Mouse (Mus musculus): ENCODE measurements around the gene Fam81a. TPM values are rescaled to one million over a fixed set of nuclear protein-coding genes. Genes with fewer than 3 reads are reported as not detected.

Gene Fam81a
- polyA plus RNA-seq, 1 experiment: 0.32 TPM

DNA sequence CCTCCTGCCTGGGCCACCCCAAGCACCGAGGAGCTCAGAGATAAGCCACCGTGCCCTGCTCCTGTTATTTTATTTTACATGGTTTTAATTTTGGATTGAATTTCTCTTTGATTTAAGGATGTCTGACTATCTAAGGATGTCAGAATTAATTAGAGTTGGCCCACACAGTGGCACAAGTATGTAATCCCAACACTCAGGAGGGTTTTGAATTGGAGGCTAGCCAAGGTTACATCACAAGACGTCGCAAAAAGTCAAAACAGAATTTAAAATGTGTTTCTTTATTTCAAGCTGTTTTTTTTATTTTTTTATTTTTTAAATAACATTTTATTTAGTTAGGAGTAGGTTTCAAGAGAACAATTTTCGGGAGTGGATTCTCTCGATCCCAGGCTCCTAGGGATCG is 31.5 kb downstream of the Fam81a start:
- H3K27ac ChIP-seq (ENCODE audit: control insufficient read depth, insufficient read depth, low read depth, low read length): no peak overlapping the region
- H3K27me3 ChIP-seq (ENCODE audit: control insufficient read depth, insufficient read depth, low read length): no peaks in the 10 kb centered on the region
- no peak overlapping the region for H3K4me3 ChIP-seq (ENCODE audit: control insufficient read depth, low read depth, low read length)
- peaks cover 4% of the 10 kb centered on the region; the same call in 1 of the 2 replicates for H3K4me1 ChIP-seq (ENCODE audit: control insufficient read depth, insufficient read depth, low read length)
- TF ChIP-seq POLR2A (IDR thresholded peaks at IDR 0.05; ENCODE audit: control insufficient read depth, low read depth, low read length): no peak
- TF ChIP-seq CTCF (IDR thresholded peaks at IDR 0.05; ENCODE audit: control insufficient read depth, insufficient read depth, insufficient replicate concordance, low read depth, low read length): no peak
- H3K36me3 ChIP-seq (ENCODE audit: control insufficient read depth, insufficient read depth, low read length): no peaks in the 10 kb centered on the region

DNA sequence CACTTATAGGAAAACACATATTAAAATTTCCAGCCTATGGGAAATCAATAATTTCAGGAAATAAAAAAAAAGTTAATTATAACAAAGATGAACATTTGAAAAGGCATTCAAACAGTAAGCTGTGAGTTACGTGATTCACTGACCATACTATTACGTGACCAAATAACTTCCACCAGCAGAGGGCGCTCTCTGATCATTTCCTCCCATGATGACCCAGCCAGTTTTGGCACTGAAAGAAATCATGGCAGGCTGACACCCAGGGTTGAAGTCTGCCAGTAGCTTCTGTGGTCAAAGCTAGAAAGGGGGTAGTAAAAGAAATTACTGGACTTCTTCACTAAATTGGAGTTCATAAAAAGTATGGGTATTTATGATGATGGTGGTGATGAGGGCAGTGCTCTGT is 33.1 kb downstream of the Fam81a start:
- H3K36me3 ChIP-seq (ENCODE audit: control insufficient read depth, insufficient read depth, low read length): no peaks in the 10 kb centered on the region
- H3K27me3 ChIP-seq (ENCODE audit: control insufficient read depth, insufficient read depth, low read length): no peaks in the 10 kb centered on the region
- H3K27ac ChIP-seq (ENCODE audit: control insufficient read depth, insufficient read depth, low read depth, low read length): no peak overlapping the region
- peaks cover 4% of the 10 kb centered on the region; the same call in 1 of the 2 replicates for H3K4me1 ChIP-seq (ENCODE audit: control insufficient read depth, insufficient read depth, low read length)
- no peak overlapping the region for H3K4me3 ChIP-seq (ENCODE audit: control insufficient read depth, low read depth, low read length)
- TF ChIP-seq POLR2A (IDR thresholded peaks at IDR 0.05; ENCODE audit: control insufficient read depth, low read depth, low read length): no peak
- TF ChIP-seq CTCF (IDR thresholded peaks at IDR 0.05; ENCODE audit: control insufficient read depth, insufficient read depth, insufficient replicate concordance, low read depth, low read length): peak; percentile 52; the same call in 1 of the 2 replicates

DNA sequence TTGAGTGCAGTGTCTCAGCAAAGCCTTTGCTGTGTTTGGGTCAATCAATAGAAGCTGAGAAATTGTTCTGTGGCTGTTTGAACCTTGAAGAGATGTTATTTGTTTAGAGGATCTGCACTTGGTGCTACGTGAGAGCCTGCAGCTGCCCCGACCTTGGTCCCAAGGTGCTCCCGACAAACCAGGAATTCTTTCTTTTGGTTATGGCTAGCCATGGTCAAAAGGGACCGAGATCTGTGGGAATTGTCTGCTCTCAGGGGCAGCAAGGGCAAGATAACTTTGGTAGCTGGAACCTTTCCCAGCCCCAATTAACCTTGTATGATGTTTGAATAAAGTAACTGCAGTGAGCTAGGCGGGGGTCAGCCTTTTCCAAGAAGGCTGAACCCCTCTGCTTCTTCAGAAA is 34.2 kb downstream of the Fam81a start:
- Histone ChIP-seq H3K4me1 (ENCODE audit: control insufficient read depth, insufficient read depth, low read length) (peaks cover 4% of the 10 kb centered on the region; the same call in 1 of the 2 replicates), H3K36me3 (ENCODE audit: control insufficient read depth, insufficient read depth, low read length) (no peaks in the 10 kb centered on the region), H3K27ac (ENCODE audit: control insufficient read depth, insufficient read depth, low read depth, low read length) (no peak overlapping the region), H3K27me3 (ENCODE audit: control insufficient read depth, insufficient read depth, low read length) (no peaks in the 10 kb centered on the region), H3K4me3 (ENCODE audit: control insufficient read depth, low read depth, low read length) (no peak overlapping the region)
- TF ChIP-seq CTCF (IDR thresholded peaks at IDR 0.05; ENCODE audit: control insufficient read depth, insufficient read depth, insufficient replicate concordance, low read depth, low read length) (no peak), POLR2A (IDR thresholded peaks at IDR 0.05; ENCODE audit: control insufficient read depth, low read depth, low read length) (no peak)

DNA sequence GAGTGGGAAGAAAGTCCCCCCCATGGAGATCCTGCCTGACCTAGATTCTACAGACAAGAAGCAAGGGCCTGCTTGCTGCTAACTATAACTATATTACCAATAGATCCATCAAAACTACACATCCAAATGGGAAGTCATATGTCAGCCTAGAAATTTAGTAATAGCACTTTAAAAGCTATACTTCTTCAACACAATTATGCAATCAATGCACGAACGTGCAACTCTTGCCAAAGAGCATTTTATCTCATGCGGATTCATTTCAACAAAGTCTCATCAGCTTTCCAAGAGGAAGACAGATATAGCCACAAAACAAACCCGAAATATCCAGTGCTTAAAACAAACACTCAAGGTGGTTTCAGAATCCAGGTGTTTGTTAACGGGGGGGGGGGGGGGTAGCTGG is 36.8 kb downstream of the Fam81a start:
- H3K27ac ChIP-seq (ENCODE audit: control insufficient read depth, insufficient read depth, low read depth, low read length): no peak overlapping the region
- no peaks in the 10 kb centered on the region for H3K4me1 ChIP-seq (ENCODE audit: control insufficient read depth, insufficient read depth, low read length)
- no peaks in the 10 kb centered on the region for H3K27me3 ChIP-seq (ENCODE audit: control insufficient read depth, insufficient read depth, low read length)
- no peak for TF ChIP-seq CTCF (IDR thresholded peaks at IDR 0.05; ENCODE audit: control insufficient read depth, insufficient read depth, insufficient replicate concordance, low read depth, low read length)
- TF ChIP-seq POLR2A (IDR thresholded peaks at IDR 0.05; ENCODE audit: control insufficient read depth, low read depth, low read length): no peak
- no peak overlapping the region for H3K4me3 ChIP-seq (ENCODE audit: control insufficient read depth, low read depth, low read length)
- H3K36me3 ChIP-seq (ENCODE audit: control insufficient read depth, insufficient read depth, low read length): no peaks in the 10 kb centered on the region

DNA sequence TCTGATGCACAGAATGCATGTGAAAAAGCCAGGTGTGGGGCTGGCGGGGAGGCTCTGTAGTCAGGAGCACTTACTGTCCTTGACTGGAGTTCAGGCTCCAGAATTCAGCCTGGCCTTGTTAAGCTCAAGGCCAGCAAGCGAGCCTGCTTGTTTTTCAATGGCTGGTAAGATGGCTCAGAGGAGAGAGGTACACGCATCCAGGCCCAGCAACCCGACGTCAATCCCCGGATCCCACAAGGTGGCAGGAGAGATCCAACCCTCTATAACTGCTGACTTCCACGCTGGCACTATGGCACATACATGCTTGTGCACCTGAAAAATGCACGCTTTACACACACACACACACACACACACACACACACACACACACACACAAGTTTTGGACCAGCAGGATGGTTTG is 39.3 kb downstream of the Fam81a start:
- TF ChIP-seq CTCF (IDR thresholded peaks at IDR 0.05; ENCODE audit: control insufficient read depth, insufficient read depth, insufficient replicate concordance, low read depth, low read length): 0 out of 2 replicates have a peak, but pooled peaks have one; percentile 13
- no peak for TF ChIP-seq POLR2A (IDR thresholded peaks at IDR 0.05; ENCODE audit: control insufficient read depth, low read depth, low read length)
- no peak overlapping the region for H3K4me3 ChIP-seq (ENCODE audit: control insufficient read depth, low read depth, low read length)
- no peak overlapping the region for H3K27ac ChIP-seq (ENCODE audit: control insufficient read depth, insufficient read depth, low read depth, low read length)
- H3K27me3 ChIP-seq (ENCODE audit: control insufficient read depth, insufficient read depth, low read length): no peaks in the 10 kb centered on the region
- H3K36me3 ChIP-seq (ENCODE audit: control insufficient read depth, insufficient read depth, low read length): no peaks in the 10 kb centered on the region
- no peaks in the 10 kb centered on the region for H3K4me1 ChIP-seq (ENCODE audit: control insufficient read depth, insufficient read depth, low read length)

DNA sequence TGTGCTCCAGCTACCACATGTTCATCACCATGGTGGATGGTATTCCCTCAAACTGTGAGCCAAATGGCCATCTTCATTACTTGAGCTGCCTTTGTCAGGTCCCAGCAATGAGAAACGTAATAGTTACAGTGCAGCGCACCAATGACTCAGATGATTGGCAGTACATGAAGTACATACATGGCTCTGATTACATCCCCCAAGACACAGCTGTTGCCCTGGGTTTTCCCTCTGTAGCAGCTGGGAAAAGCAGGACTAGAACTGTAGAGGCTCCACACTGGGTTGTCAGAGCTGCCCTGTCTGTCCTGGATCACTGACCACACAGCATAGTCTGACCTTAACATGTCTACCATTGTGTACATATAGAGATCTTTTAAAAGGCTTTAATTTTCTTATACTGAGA is 44.8 kb downstream of the Fam81a start:
- no peak overlapping the region for H3K4me3 ChIP-seq (ENCODE audit: control insufficient read depth, low read depth, low read length)
- no peaks in the 10 kb centered on the region for H3K36me3 ChIP-seq (ENCODE audit: control insufficient read depth, insufficient read depth, low read length)
- TF ChIP-seq CTCF (IDR thresholded peaks at IDR 0.05; ENCODE audit: control insufficient read depth, insufficient read depth, insufficient replicate concordance, low read depth, low read length) (no peak), POLR2A (IDR thresholded peaks at IDR 0.05; ENCODE audit: control insufficient read depth, low read depth, low read length) (no peak)
- H3K4me1 ChIP-seq (ENCODE audit: control insufficient read depth, insufficient read depth, low read length): no peaks in the 10 kb centered on the region
- H3K27ac ChIP-seq (ENCODE audit: control insufficient read depth, insufficient read depth, low read depth, low read length): no peak overlapping the region
- H3K27me3 ChIP-seq (ENCODE audit: control insufficient read depth, insufficient read depth, low read length): no peaks in the 10 kb centered on the region

DNA sequence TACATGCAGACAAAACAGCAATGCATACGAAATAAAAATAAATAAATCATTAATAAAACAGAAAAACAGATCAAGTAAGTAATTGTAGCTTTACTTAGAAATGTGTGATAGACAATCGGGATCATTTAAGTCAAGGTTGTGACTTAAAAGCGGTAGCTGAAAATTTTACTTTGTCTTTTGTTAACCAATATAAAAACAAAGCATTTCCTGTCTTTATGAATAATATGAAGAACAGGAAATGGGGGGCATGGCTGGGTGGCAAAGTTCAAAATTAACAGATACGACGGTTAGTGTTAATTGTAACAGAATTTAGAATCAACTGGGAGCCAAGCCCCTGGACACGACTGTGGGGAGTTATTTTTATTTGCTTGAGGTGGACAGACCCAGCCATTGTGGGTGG is 47.3 kb downstream of the Fam81a start:
- H3K4me1 ChIP-seq (ENCODE audit: control insufficient read depth, insufficient read depth, low read length): no peaks in the 10 kb centered on the region
- no peaks in the 10 kb centered on the region for H3K36me3 ChIP-seq (ENCODE audit: control insufficient read depth, insufficient read depth, low read length)
- H3K27ac ChIP-seq (ENCODE audit: control insufficient read depth, insufficient read depth, low read depth, low read length): no peak overlapping the region
- TF ChIP-seq CTCF (IDR thresholded peaks at IDR 0.05; ENCODE audit: control insufficient read depth, insufficient read depth, insufficient replicate concordance, low read depth, low read length) (no peak), POLR2A (IDR thresholded peaks at IDR 0.05; ENCODE audit: control insufficient read depth, low read depth, low read length) (no peak)
- H3K27me3 ChIP-seq (ENCODE audit: control insufficient read depth, insufficient read depth, low read length): no peaks in the 10 kb centered on the region
- H3K4me3 ChIP-seq (ENCODE audit: control insufficient read depth, low read depth, low read length): no peak overlapping the region

DNA sequence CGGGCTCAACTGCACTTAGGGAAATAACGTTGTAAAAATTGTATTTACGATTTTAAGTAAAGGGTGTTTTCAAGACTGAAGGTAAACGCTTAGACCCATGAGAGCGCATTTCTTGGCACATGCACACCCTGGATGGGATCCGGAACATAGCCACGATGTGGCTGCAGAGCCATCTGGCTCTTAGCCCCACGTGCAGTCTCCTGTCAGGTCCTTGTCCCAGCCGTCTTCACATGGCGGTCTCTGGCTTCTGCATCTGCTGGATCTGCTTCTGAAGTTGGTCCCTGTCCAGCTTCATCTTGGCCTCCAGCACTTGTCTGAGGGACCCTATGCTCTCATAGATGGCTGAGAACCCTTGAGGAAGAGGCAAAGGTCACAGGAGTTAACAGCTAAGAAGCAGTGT is 51.8 kb downstream of the Fam81a start:
- Histone ChIP-seq H3K4me1 (ENCODE audit: control insufficient read depth, insufficient read depth, low read length) (no peaks in the 10 kb centered on the region), H3K27me3 (ENCODE audit: control insufficient read depth, insufficient read depth, low read length) (no peaks in the 10 kb centered on the region), H3K36me3 (ENCODE audit: control insufficient read depth, insufficient read depth, low read length) (no peaks in the 10 kb centered on the region), H3K27ac (ENCODE audit: control insufficient read depth, insufficient read depth, low read depth, low read length) (no peak overlapping the region), H3K4me3 (ENCODE audit: control insufficient read depth, low read depth, low read length) (no peak overlapping the region)
- no peak for TF ChIP-seq CTCF (IDR thresholded peaks at IDR 0.05; ENCODE audit: control insufficient read depth, insufficient read depth, insufficient replicate concordance, low read depth, low read length)

All from testis, adult 2 months (tissue).